Mouse (Mus musculus) C3H10T1/2 (cell line): ENCODE data around the gene 4930432M17Rik. TPM values are rescaled to one million over a fixed set of nuclear protein-coding genes. Genes with fewer than 3 reads are reported as not detected.

Source experiments
- polyA plus RNA-seq, 2 experiments: library from polyadenylated mRNA; unstranded; fragments of >200 nt; fragmentation: generic; extraction: Trizol; gene quantifications; one replicate each; pipeline ENCODE4 v1.2.1; 2012; ENCODE audit warnings: missing spikeins in 2 of 2

The 4930432M17Rik gene
- polyA plus RNA-seq: not detected

DNA sequence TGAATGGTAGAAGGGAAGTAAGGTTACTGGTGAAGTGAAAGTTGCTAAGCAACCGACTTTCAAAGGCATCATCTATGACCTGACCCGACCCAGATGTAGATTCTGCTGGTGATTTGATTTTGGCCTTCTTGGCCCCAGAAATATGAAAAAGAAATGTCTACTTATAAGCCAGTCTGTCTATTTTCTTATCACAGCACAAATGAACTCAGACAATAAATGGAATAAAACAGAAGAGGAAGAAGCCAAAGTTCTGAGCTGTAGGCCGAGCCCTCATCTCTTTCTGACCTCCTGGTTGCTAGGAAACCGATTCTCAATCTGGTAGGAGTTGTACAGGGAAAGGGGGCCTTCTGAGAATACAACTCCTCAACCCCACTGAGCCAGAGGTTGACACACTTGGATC lies at the start of gene 4930432M17Rik:
4930432M17Rik (plus strand) TSS at position 301 of the 400 bp plus-strand sequence.

DNA sequence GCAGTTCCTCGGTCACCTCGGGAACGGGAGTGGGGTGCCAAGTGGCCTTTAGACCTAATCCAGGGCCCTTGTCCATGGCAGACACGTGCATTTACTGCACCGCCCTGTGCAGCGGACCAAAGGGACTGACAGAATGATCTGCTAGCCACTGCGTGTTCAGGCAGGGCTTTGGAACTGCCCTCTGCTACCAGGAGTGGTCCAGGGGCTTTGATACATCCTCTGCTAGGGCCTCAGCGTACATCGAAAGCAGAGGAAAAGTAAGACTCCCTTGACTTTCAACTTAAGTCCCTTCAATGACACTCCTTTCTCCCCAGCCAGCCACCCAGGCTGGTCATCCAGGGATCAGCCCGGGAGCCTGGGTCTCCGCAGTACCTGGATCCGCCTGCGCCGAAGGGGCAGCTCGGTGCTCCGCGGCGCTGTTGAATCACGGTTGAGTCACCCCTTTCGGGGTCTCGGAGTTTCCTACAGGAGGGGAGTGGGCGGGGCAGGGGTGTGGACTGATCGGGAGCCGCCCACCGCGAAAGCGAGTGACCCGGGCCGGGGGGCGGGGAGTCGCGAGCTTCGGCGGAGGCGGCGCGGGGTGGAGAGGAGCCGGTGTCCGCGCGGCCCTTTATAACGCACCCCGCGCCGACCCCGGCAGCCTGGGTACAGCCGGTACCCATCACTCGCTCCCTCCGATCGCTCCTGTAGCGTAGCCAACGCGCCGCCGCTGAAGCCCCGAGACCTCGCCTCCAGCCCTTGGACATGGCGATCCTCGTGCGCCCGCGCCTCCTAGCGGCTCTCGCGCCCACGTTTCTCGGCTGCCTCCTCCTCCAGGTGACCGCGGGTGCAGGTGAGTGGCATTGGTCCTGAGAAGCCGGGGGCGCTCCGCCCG lies 52.6 kb downstream of the 4930432M17Rik start, which contains the start of gene F3:
F3 (plus strand) TSS at position 567 of the 874 bp plus-strand sequence.

Other genes with a start within 250 kb of the 4930432M17Rik start
- gene Cnn3, start 244.3 kb upstream of the 4930432M17Rik start, polyA plus RNA-seq: 100 to 1,000 TPM in 1 of 2 experiments, 10 to 100 TPM in 1; 46.1 to 414 TPM
- gene Slc44a3, start 138.4 kb upstream of the 4930432M17Rik start, polyA plus RNA-seq: 1 to 10 TPM in 1 of 2 experiments, under 1 TPM in 1; 0.04 to 2.5 TPM
- 10 to 100 TPM in 1 of 2 experiments, 1 to 10 TPM in 1; 1.9 to 32.5 TPM for gene F3, start 52.8 kb downstream of the 4930432M17Rik start, polyA plus RNA-seq
- 10 to 100 TPM in 1 of 2 experiments, 1 to 10 TPM in 1; 1.4 to 20.4 TPM for gene Abcd3, start 144.5 kb downstream of the 4930432M17Rik start, polyA plus RNA-seq